Mouse (Mus musculus): ENCODE measurements around the gene Tial1.

Gene Tial1

DNA sequence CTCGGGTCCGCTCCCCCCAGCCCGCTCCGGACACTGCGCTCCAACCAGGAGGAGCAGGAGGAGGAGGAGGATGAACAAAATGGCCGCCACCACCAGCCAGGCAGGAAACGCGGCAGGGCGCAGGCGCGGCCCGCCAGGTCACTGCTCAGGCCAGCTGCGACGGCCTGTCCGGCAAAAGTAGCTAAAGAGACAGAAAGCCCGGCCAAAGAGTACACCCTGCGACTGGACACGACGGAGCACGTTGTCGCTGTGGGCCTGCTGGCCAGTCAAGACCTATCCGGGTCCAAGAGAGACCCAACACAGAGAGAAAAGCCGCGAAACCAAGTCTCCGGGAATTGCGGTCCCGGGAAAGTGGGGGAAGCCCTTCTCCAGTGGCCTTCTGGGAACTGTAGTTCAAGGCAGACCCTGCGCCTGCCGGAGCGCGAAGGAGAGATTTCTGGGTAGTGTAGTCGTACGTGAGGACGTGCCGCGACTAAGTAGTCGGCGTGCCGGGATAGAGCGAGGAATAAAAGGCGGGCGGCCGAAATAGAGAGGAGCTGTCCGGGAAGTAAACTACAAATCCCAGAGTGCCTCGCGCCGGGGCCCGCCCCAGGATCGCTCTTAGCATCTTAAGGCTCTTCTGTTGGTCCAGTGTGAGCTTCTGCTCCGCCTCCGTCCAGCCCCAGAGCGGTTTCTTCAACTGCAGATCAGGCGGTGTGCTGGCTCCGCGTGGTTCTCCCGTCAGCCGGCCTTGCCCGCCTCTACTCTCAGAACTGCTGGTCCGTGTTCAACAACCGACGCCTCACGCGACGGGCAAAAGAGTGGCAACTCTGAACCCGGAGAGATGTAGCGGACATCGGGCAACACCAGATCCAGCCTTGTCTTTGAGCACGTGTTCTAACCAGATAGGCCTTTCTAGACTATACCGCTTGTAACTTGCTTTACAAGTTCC lies at the start of gene Tial1:
TSS of gene Tial1 (minus strand) at position 433 of the 931 bp plus-strand sequence.
- peak; percentile 94 for DNase-seq

DNA sequence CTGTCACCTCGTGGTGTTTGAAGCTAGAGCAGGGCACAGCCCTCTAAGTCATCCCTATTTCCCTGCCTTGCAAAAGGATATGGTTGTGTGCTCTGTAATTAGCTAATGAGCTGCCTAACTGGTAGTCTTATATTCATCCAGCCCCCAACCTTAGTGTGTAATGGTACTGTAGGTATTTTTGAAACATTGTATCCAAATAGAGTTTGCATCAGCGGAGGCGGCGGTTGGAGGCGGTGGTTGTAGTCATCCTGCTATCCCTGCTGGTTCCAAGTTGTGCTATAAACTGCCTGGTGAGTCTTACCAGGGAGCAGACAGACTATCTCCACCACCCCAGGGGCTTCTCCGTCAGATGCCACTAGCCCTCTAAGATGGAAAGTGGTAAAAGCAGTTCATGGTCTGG lies 42.6 kb upstream of the Tial1 start:
- no peak for DNase-seq

DNA sequence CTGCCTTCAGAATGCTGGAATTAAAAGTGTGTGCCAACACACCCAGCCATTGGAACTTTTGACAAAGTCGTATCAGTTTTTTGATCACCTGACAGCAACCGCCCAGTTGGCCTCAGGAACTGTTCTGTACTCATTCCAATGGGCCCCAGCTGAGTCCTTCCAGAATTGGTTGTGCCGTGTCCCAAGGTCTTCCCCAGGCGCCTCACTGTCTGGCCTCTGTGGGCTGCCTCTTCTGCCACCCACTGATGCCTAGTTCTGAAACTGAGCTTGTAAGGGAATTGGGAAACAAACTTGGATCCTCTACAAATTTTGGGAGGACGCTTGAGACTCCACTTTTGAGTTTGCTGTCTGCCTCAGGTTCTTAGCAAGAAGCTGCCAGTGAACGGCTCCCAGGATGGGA lies 38.3 kb upstream of the Tial1 start:
- DNase-seq, result no peak

DNA sequence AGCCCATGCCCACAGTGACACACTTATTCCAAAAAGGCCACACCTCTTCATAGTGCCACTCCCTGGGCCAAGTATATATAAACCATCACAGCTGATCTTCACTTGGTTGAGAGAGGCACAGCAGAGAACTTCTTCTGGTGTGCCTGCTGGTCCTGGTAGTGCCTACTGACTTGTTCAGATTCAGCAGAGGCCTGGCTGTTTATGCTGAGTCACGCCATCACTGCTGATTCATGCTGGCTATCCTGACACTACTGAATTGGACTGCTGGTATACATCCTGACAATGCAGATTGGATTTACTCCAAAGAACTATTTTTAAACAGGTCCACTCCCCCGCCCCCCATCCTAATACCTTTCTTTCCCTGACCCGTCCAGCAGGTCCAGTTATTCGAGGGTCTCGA lies 33.0 kb upstream of the Tial1 start:
- DNase-seq, result peak; percentile 15

- no peak for DNase-seq
Observed at GRCm38 (mm10) chr7:128488986-128489385, 27.5 kb upstream of the Tial1 start.

- peak; percentile 31 for DNase-seq
Observed at GRCm38 (mm10) chr7:128474322-128474721, 12.8 kb upstream of the Tial1 start.

- peak; percentile 23 for DNase-seq
Observed at GRCm38 (mm10) chr7:128462406-128462805, 889 bp upstream of the Tial1 start.

DNA sequence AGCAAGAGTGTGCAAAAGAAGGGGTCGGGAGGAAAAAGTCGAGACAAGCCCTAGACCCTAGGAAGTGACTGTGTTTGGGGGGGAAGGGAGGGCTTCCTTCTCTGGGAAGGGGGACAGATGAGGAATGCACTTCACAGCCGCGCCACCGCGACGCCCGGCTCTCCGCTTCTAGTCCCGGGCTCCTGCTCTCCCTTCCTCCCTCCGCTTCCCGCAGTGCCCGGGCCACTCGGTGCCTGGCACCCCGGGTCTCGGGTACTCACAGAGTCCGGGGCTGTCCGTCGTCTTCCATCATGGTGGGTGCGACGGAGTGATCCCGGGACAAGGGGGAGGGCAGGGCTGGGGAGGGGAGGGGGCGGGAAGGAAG lies 670 bp downstream of the Tial1 start:
- peak; percentile 66 for DNase-seq

DNA sequence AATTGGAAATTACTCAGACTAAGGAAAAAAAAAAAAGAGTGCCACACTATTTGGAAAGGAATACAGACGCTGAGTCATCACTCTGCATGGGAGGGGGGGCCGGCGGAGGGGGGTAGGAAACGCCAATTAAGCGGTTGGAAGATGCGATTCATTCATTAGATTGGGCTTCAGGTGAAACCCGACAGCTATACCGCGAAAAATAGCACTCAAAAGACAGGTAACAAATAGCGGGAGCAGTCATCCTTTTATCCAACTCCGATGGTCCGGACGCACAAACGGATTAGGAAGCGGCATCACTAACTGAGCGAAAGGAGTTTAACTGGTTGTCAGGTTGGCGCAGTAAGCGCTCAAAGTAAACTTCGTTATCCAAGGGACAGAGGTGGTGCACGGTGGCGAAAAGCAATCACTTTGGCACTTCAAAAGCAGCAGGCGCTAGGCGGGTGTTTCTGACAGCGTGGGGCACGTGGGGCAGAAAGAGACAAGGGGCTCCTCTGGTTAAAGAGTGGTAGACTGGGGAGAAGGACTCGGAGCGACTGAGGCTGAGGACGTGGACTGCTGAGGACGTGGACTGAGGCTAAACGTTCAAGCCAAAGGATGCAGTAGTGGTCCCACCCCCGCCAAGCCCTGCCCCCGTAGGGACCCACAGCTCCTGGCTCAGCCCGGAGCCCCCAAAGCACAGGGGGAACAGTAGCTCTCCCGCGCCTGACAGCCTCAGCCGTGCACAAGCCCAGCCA lies 1.2 kb downstream of the Tial1 start:
- peak; percentile 74 for DNase-seq

DNA sequence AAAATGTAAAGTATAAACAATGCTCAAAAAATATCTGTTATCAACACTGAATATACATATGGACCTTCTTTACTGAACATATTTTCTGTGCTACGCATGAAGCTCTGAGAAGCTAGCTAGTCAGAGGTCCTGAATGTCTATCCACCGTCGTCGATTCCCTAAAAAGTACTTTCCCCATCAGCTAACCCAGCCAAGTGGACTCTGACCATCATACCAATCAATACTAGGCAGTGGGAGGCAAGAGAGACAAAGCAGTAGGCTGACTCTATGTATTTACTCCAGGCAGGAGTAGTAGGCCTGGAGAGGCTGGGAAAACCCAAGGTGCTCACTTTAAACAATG lies 1.8 kb downstream of the Tial1 start:
- no peak for DNase-seq

- no peak for DNase-seq
Observed at GRCm38 (mm10) chr7:128458011-128458410, 3.5 kb downstream of the Tial1 start.

GRCm38 (mm10) chr7:128452731-128453130 lies 8.8 kb downstream of the Tial1 start:
- no peak for DNase-seq

GRCm38 (mm10) chr7:128440584-128440983 lies 20.9 kb downstream of the Tial1 start:
- DNase-seq, result no peak

GRCm38 (mm10) chr7:128439251-128439650 lies 22.3 kb downstream of the Tial1 start:
- no peak for DNase-seq

GRCm38 (mm10) chr7:128438131-128438530 lies 23.4 kb downstream of the Tial1 start:
- DNase-seq, result no peak

GRCm38 (mm10) chr7:128433213-128433612 lies 28.3 kb downstream of the Tial1 start:
- peak; percentile 64 for DNase-seq

- DNase-seq, result no peak
Observed at GRCm38 (mm10) chr7:128432574-128432973, 28.9 kb downstream of the Tial1 start.

DNA sequence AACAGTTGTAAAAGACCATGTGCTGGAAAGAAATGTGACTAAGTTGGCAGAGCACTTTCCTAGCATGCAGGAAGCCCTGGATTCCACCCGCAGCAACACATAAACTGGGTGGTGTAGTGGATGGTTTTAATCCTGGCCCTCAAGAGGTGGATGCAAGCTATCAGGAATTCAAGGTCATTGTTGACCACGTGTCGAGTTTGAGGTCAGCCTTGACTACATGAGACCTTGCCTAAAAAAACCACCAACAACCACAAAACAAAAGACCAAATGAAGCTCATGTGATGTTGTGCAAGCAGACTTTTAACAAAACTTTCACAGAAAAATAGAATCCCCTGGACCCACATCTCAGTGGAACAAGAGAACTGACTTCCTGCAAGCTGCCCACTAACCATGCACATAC lies 39.0 kb downstream of the Tial1 start:
- no peak for DNase-seq

DNA sequence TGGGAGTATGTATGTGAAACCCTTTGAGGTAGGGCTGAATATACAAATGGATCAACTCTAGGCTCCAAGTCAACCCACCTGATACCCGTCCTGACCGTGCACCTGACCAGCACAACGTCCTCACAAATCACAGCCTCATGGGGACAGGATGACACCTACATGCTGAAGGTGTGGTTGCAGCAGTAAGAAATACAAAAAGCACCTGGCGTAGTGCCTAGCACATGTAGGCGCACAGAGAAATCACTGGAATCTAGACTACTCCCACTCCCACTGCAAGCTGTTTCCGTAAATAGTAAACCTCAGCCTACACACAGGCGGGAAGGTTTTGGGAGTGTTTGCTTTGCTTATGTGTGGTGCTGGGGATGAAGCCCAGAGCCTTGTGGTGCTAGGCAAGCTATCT lies 39.8 kb downstream of the Tial1 start:
- no peak for DNase-seq

DNA sequence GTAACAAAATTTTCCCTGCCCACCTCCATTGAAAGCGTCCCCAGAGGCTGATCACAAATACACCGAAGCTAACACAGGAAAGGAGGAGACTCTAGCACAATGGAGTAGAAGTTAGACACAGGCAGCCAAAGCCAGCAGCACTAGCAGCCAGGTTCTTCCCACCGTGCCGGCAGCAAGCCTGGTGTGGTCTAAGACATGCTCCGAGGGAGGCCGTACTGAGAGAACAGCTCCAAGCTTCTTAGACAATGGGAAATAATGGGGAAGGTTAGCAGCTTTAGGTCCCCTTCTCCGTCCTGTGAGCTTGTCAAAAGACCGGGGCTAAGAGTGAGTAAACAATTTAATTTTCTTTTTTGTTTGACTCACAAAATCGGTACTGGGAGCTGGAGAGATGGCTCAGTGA lies 41.8 kb downstream of the Tial1 start:
- DNase-seq, result no peak

GRCm38 (mm10) chr7:128417930-128418779 lies 43.4 kb downstream of the Tial1 start, which contains the start of gene Rgs10:
Rgs10 (minus strand) TSS chr7:128418758.
- DNase-seq, result peak; percentile 82

GRCm38 (mm10) chr7:128417226-128417929 lies 44.1 kb downstream of the Tial1 start:
- DNase-seq, result peak; percentile 64

DNA sequence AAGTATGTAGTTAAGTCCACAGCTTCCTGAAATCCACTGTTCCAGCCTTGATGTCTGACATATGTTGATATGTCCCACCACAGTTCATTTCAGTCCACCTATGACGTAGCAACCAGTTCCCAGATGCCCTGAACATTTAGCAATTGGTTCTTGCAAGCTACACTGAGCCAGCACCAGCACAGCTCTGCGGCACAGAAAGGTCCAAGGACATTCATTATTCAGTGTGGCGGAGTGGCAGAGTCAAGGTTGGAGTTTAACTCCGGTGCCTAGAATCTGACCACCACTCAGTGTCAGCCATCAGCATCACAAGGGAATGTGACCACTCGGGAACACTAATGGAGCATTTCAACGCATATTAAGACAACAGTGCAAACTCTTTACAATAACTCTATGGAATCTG lies 44.9 kb downstream of the Tial1 start:
- DNase-seq, result no peak
